Mouse (Mus musculus): ENCODE results near the gene Tbc1d10a. TPM values are rescaled to one million over a fixed set of nuclear protein-coding genes. Genes with fewer than 3 reads are reported as not detected.

The Tbc1d10a gene
- polyA plus RNA-seq, 1 experiment = 112 TPM

GRCm38 (mm10) chr11:4192757-4193156 is 6.2 kb downstream of the Tbc1d10a start:
- no peak overlapping the region for H3K27ac ChIP-seq (ENCODE audit: control insufficient read depth, insufficient read depth, low read length)
- no peaks in the 10 kb centered on the region for H3K36me3 ChIP-seq (ENCODE audit: control insufficient read depth, insufficient read depth, low read length)
- 95% methylated on average over 3 of the region's 3 CpGs for WGBS
- no peak for DNase-seq
- TF ChIP-seq POLR2A (IDR thresholded peaks at IDR 0.05; ENCODE audit: control insufficient read depth, extremely low read depth, insufficient read depth, low read length, poor library complexity) (no peak), CTCF (IDR thresholded peaks at IDR 0.05; ENCODE audit: borderline replicate concordance, control insufficient read depth, extremely low read depth, insufficient read depth, low read length, poor library complexity) (no peak)
- H3K4me1 ChIP-seq (replicated peaks; ENCODE audit: control insufficient read depth, insufficient read depth, low read length) = peaks cover 4% of the 10 kb centered on the region
- no peak overlapping the region for H3K4me3 ChIP-seq (ENCODE audit: control insufficient read depth, insufficient read depth, low read length)
- no peaks in the 10 kb centered on the region for H3K27me3 ChIP-seq (ENCODE audit: control insufficient read depth, insufficient read depth, low read length)

- Histone ChIP-seq H3K27me3 (ENCODE audit: control insufficient read depth, insufficient read depth, low read length) (no peaks in the 10 kb centered on the region), H3K4me1 (replicated peaks; ENCODE audit: control insufficient read depth, insufficient read depth, low read length) (peaks cover 2% of the 10 kb centered on the region; the same call in 1 of the 2 replicates), H3K27ac (ENCODE audit: control insufficient read depth, insufficient read depth, low read length) (no peak overlapping the region), H3K36me3 (ENCODE audit: control insufficient read depth, insufficient read depth, low read length) (no peaks in the 10 kb centered on the region), H3K4me3 (ENCODE audit: control insufficient read depth, insufficient read depth, low read length) (no peak overlapping the region)
- DNase-seq = no peak
- no peak for TF ChIP-seq CTCF (IDR thresholded peaks at IDR 0.05; ENCODE audit: borderline replicate concordance, control insufficient read depth, extremely low read depth, insufficient read depth, low read length, poor library complexity)
- no peak for TF ChIP-seq POLR2A (IDR thresholded peaks at IDR 0.05; ENCODE audit: control insufficient read depth, extremely low read depth, insufficient read depth, low read length, poor library complexity)
These were observed 6.8 kb downstream of the Tbc1d10a start for GRCm38 (mm10) chr11:4193420-4193819.

- no peak for TF ChIP-seq POLR2A (IDR thresholded peaks at IDR 0.05; ENCODE audit: control insufficient read depth, extremely low read depth, insufficient read depth, low read length, poor library complexity)
- no peak for TF ChIP-seq CTCF (IDR thresholded peaks at IDR 0.05; ENCODE audit: borderline replicate concordance, control insufficient read depth, extremely low read depth, insufficient read depth, low read length, poor library complexity)
- no peaks in the 10 kb centered on the region for H3K36me3 ChIP-seq (ENCODE audit: control insufficient read depth, insufficient read depth, low read length)
- no peak overlapping the region for H3K4me3 ChIP-seq (ENCODE audit: control insufficient read depth, insufficient read depth, low read length)
- H3K27ac ChIP-seq (ENCODE audit: control insufficient read depth, insufficient read depth, low read length) = no peak overlapping the region
- DNase-seq = no peak
- H3K4me1 ChIP-seq (replicated peaks; ENCODE audit: control insufficient read depth, insufficient read depth, low read length) = no peaks in the 10 kb centered on the region
- WGBS = 40% methylated on average over 3 of the region's 3 CpGs
- H3K27me3 ChIP-seq (ENCODE audit: control insufficient read depth, insufficient read depth, low read length) = no peaks in the 10 kb centered on the region
These were observed 9.0 kb downstream of the Tbc1d10a start for GRCm38 (mm10) chr11:4195597-4196031.

- WGBS = 96% methylated on average over 8 of the region's 8 CpGs
- DNase-seq = no peak
- Histone ChIP-seq H3K36me3 (ENCODE audit: control insufficient read depth, insufficient read depth, low read length) (no peaks in the 10 kb centered on the region), H3K4me1 (replicated peaks; ENCODE audit: control insufficient read depth, insufficient read depth, low read length) (no peaks in the 10 kb centered on the region), H3K4me3 (ENCODE audit: control insufficient read depth, insufficient read depth, low read length) (no peak overlapping the region), H3K27me3 (ENCODE audit: control insufficient read depth, insufficient read depth, low read length) (no peaks in the 10 kb centered on the region), H3K27ac (ENCODE audit: control insufficient read depth, insufficient read depth, low read length) (no peak overlapping the region)
- TF ChIP-seq CTCF (IDR thresholded peaks at IDR 0.05; ENCODE audit: borderline replicate concordance, control insufficient read depth, extremely low read depth, insufficient read depth, low read length, poor library complexity) (no peak), POLR2A (IDR thresholded peaks at IDR 0.05; ENCODE audit: control insufficient read depth, extremely low read depth, insufficient read depth, low read length, poor library complexity) (no peak)
These were observed 10.0 kb downstream of the Tbc1d10a start for GRCm38 (mm10) chr11:4196636-4197035.

GRCm38 (mm10) chr11:4197691-4198090 is 11.1 kb downstream of the Tbc1d10a start:
- no peak for DNase-seq
- peaks cover 5% of the 10 kb centered on the region for H3K4me1 ChIP-seq (replicated peaks; ENCODE audit: control insufficient read depth, insufficient read depth, low read length)
- WGBS = 96% methylated on average over 1 of the region's 1 CpGs
- no peaks in the 10 kb centered on the region for H3K27me3 ChIP-seq (ENCODE audit: control insufficient read depth, insufficient read depth, low read length)
- H3K27ac ChIP-seq (ENCODE audit: control insufficient read depth, insufficient read depth, low read length) = no peak overlapping the region
- no peak overlapping the region for H3K4me3 ChIP-seq (ENCODE audit: control insufficient read depth, insufficient read depth, low read length)
- H3K36me3 ChIP-seq (ENCODE audit: control insufficient read depth, insufficient read depth, low read length) = no peaks in the 10 kb centered on the region
- no peak for TF ChIP-seq POLR2A (IDR thresholded peaks at IDR 0.05; ENCODE audit: control insufficient read depth, extremely low read depth, insufficient read depth, low read length, poor library complexity)
- no peak for TF ChIP-seq CTCF (IDR thresholded peaks at IDR 0.05; ENCODE audit: borderline replicate concordance, control insufficient read depth, extremely low read depth, insufficient read depth, low read length, poor library complexity)

GRCm38 (mm10) chr11:4201981-4202700 is 15.6 kb downstream of the Tbc1d10a start:
- WGBS = 87% methylated on average over 11 of the region's 11 CpGs
- Histone ChIP-seq H3K27ac (ENCODE audit: control insufficient read depth, insufficient read depth, low read length) (peak overlapping the region; percentile 37), H3K4me3 (ENCODE audit: control insufficient read depth, insufficient read depth, low read length) (no peak overlapping the region), H3K36me3 (ENCODE audit: control insufficient read depth, insufficient read depth, low read length) (peaks cover 7% of the 10 kb centered on the region), H3K4me1 (replicated peaks; ENCODE audit: control insufficient read depth, insufficient read depth, low read length) (peaks cover 30% of the 10 kb centered on the region), H3K27me3 (ENCODE audit: control insufficient read depth, insufficient read depth, low read length) (no peaks in the 10 kb centered on the region)
- no peak for DNase-seq
- no peak for TF ChIP-seq CTCF (IDR thresholded peaks at IDR 0.05; ENCODE audit: borderline replicate concordance, control insufficient read depth, extremely low read depth, insufficient read depth, low read length, poor library complexity)
- no peak for TF ChIP-seq POLR2A (IDR thresholded peaks at IDR 0.05; ENCODE audit: control insufficient read depth, extremely low read depth, insufficient read depth, low read length, poor library complexity)

Data from thymus, adult 2 months (tissue).